Mouse (Mus musculus): ENCODE results near the gene Dppa1. TPM values are rescaled to one million over a fixed set of nuclear protein-coding genes. Genes with fewer than 3 reads are reported as not detected.

Dppa1 gene
- total and polyA plus RNA-seq, 2 experiments: not detected

GRCm38 (mm10) chr11:46571327-46571726 is 57.7 kb downstream of the Dppa1 start, which contains the start of gene BC053393:
Gene BC053393, plus strand, starts transcription at chr11:46571536.
- DNase-seq (ENCODE audit: extremely low read depth, low read depth, low spot score): no peak
- TF ChIP-seq CTCF (IDR thresholded peaks at IDR 0.05; ENCODE audit: low read depth, low read length) (no peak), POLR2A (IDR thresholded peaks at IDR 0.05; ENCODE audit: extremely low read depth, insufficient read depth, low read length) (no peak)
- H3K27me3 ChIP-seq (ENCODE audit: control insufficient read depth, insufficient read depth, low read length): no peaks in the 10 kb centered on the region
- H3K79me2 ChIP-seq (ENCODE audit: control insufficient read depth, insufficient read depth, low read length): no peaks in the 10 kb centered on the region
- H3K4me1 ChIP-seq (ENCODE audit: control insufficient read depth, insufficient read depth, low read length): no peaks in the 10 kb centered on the region
- 75% methylated on average over 1 of the region's 1 CpGs for WGBS
- H3K36me3 ChIP-seq (ENCODE audit: control insufficient read depth, insufficient read depth, low read length): no peaks in the 10 kb centered on the region
- H3K9ac ChIP-seq (ENCODE audit: low read depth, low read length): no peak within 1 kb of the TSS
- H3K27ac ChIP-seq (replicated peaks; ENCODE audit: insufficient read depth, low read depth, low read length): no peak within 1 kb of the TSS
- H3K4me3 ChIP-seq (ENCODE audit: insufficient read depth, low read depth, low read length): no peak within 1 kb of the TSS

GRCm38 (mm10) chr11:46569107-46569506 is 60.0 kb downstream of the Dppa1 start:
- DNase-seq (ENCODE audit: extremely low read depth, low read depth, low spot score): no peak
- H3K9ac ChIP-seq (ENCODE audit: low read depth, low read length): no peak overlapping the region
- H3K27ac ChIP-seq (replicated peaks; ENCODE audit: insufficient read depth, low read depth, low read length): no peak overlapping the region
- H3K27me3 ChIP-seq (ENCODE audit: control insufficient read depth, insufficient read depth, low read length): no peaks in the 10 kb centered on the region
- 91% methylated on average over 1 of the region's 1 CpGs for WGBS
- H3K79me2 ChIP-seq (ENCODE audit: control insufficient read depth, insufficient read depth, low read length): no peaks in the 10 kb centered on the region
- H3K36me3 ChIP-seq (ENCODE audit: control insufficient read depth, insufficient read depth, low read length): no peaks in the 10 kb centered on the region
- peaks cover 7% of the 10 kb centered on the region for H3K4me1 ChIP-seq (ENCODE audit: control insufficient read depth, insufficient read depth, low read length)
- TF ChIP-seq CTCF (IDR thresholded peaks at IDR 0.05; ENCODE audit: low read depth, low read length) (no peak), POLR2A (IDR thresholded peaks at IDR 0.05; ENCODE audit: extremely low read depth, insufficient read depth, low read length) (no peak)
- H3K4me3 ChIP-seq (ENCODE audit: insufficient read depth, low read depth, low read length): no peak overlapping the region

- Histone ChIP-seq H3K4me1 (ENCODE audit: control insufficient read depth, insufficient read depth, low read length) (peaks cover 10% of the 10 kb centered on the region), H3K27ac (replicated peaks; ENCODE audit: insufficient read depth, low read depth, low read length) (no peak overlapping the region), H3K27me3 (ENCODE audit: control insufficient read depth, insufficient read depth, low read length) (no peaks in the 10 kb centered on the region), H3K9ac (ENCODE audit: low read depth, low read length) (no peak overlapping the region), H3K79me2 (ENCODE audit: control insufficient read depth, insufficient read depth, low read length) (no peaks in the 10 kb centered on the region), H3K36me3 (ENCODE audit: control insufficient read depth, insufficient read depth, low read length) (no peaks in the 10 kb centered on the region), H3K4me3 (ENCODE audit: insufficient read depth, low read depth, low read length) (no peak overlapping the region)
- DNase-seq (ENCODE audit: extremely low read depth, low read depth, low spot score): no peak
- TF ChIP-seq CTCF (IDR thresholded peaks at IDR 0.05; ENCODE audit: low read depth, low read length): no peak
- no peak for TF ChIP-seq POLR2A (IDR thresholded peaks at IDR 0.05; ENCODE audit: extremely low read depth, insufficient read depth, low read length)
- WGBS: 95% methylated on average over 2 of the region's 2 CpGs
Observed at GRCm38 (mm10) chr11:46565967-46566366, 63.1 kb downstream of the Dppa1 start.

- Histone ChIP-seq H3K9ac (ENCODE audit: low read depth, low read length) (no peak overlapping the region), H3K27me3 (ENCODE audit: control insufficient read depth, insufficient read depth, low read length) (no peaks in the 10 kb centered on the region), H3K27ac (replicated peaks; ENCODE audit: insufficient read depth, low read depth, low read length) (no peak overlapping the region), H3K4me3 (ENCODE audit: insufficient read depth, low read depth, low read length) (no peak overlapping the region), H3K79me2 (ENCODE audit: control insufficient read depth, insufficient read depth, low read length) (no peaks in the 10 kb centered on the region), H3K36me3 (ENCODE audit: control insufficient read depth, insufficient read depth, low read length) (no peaks in the 10 kb centered on the region), H3K4me1 (ENCODE audit: control insufficient read depth, insufficient read depth, low read length) (peaks cover 10% of the 10 kb centered on the region)
- TF ChIP-seq POLR2A (IDR thresholded peaks at IDR 0.05; ENCODE audit: extremely low read depth, insufficient read depth, low read length) (no peak), CTCF (IDR thresholded peaks at IDR 0.05; ENCODE audit: low read depth, low read length) (no peak)
- WGBS: 12% methylated on average over 1 of the region's 1 CpGs
- DNase-seq (ENCODE audit: extremely low read depth, low read depth, low spot score): peak; percentile 92
Observed at GRCm38 (mm10) chr11:46564671-46565070, 64.4 kb downstream of the Dppa1 start.

- TF ChIP-seq CTCF (IDR thresholded peaks at IDR 0.05; ENCODE audit: low read depth, low read length): no peak
- no peak overlapping the region for H3K4me3 ChIP-seq (ENCODE audit: insufficient read depth, low read depth, low read length)
- no peak for DNase-seq (ENCODE audit: extremely low read depth, low read depth, low spot score)
- H3K36me3 ChIP-seq (ENCODE audit: control insufficient read depth, insufficient read depth, low read length): no peaks in the 10 kb centered on the region
- H3K9ac ChIP-seq (ENCODE audit: low read depth, low read length): no peak overlapping the region
- peaks cover 10% of the 10 kb centered on the region for H3K4me1 ChIP-seq (ENCODE audit: control insufficient read depth, insufficient read depth, low read length)
- no peaks in the 10 kb centered on the region for H3K27me3 ChIP-seq (ENCODE audit: control insufficient read depth, insufficient read depth, low read length)
- WGBS: 90% methylated on average over 4 of the region's 4 CpGs
- no peaks in the 10 kb centered on the region for H3K79me2 ChIP-seq (ENCODE audit: control insufficient read depth, insufficient read depth, low read length)
- H3K27ac ChIP-seq (replicated peaks; ENCODE audit: insufficient read depth, low read depth, low read length): no peak overlapping the region
Observed at GRCm38 (mm10) chr11:46561096-46561495, 68.0 kb downstream of the Dppa1 start.

Other genes with a start within 250 kb of the Dppa1 start
- gene Itk, start 239.7 kb downstream of the Dppa1 start, total RNA-seq (2014; rRNA removed): 0.27 and 0.46 TPM in 2 replicates
- 0.22 and 0.24 TPM in 2 replicates for gene Itk, start 239.7 kb downstream of the Dppa1 start, polyA plus RNA-seq (2012; rRNA removed)
- not detected in 2 replicates for gene Fam71b, start 232.7 kb downstream of the Dppa1 start, total RNA-seq (2014; rRNA removed)
- not detected in 2 replicates for gene Fam71b, start 232.7 kb downstream of the Dppa1 start, polyA plus RNA-seq (2012; rRNA removed)
- 12.0 and 14.8 TPM in 2 replicates for gene Med7, start 192.3 kb downstream of the Dppa1 start, total RNA-seq (2014; rRNA removed)
- 9.1 and 14.7 TPM in 2 replicates for gene Med7, start 192.3 kb downstream of the Dppa1 start, polyA plus RNA-seq (2012; rRNA removed)
- gene Havcr2, start 174.3 kb downstream of the Dppa1 start, total RNA-seq (2014; rRNA removed): 0.18 and 0.27 TPM in 2 replicates
- gene Havcr2, start 174.3 kb downstream of the Dppa1 start, polyA plus RNA-seq (2012; rRNA removed): 0.02 TPM in 1 of 2 replicates, not detected in the other
- not detected in 2 replicates for gene Gm12169, start 105.0 kb downstream of the Dppa1 start, total RNA-seq (2014; rRNA removed)
- gene Gm12169, start 105.0 kb downstream of the Dppa1 start, polyA plus RNA-seq (2012; rRNA removed): not detected in 2 replicates
- not detected in 2 replicates for gene BC053393, start 57.7 kb downstream of the Dppa1 start, total RNA-seq (2014; rRNA removed)
- gene BC053393, start 57.7 kb downstream of the Dppa1 start, polyA plus RNA-seq (2012; rRNA removed): not detected in 2 replicates
- 92.8 and 119 TPM in 2 replicates for gene Timd2, start 77.8 kb upstream of the Dppa1 start, total RNA-seq (2014; rRNA removed)
- 134 and 163 TPM in 2 replicates for gene Timd2, start 77.8 kb upstream of the Dppa1 start, polyA plus RNA-seq (2012; rRNA removed)
- 0.09 and 0.27 TPM in 2 replicates for gene Havcr1, start 105.8 kb upstream of the Dppa1 start, total RNA-seq (2014; rRNA removed)
- 0.06 TPM in 1 of 2 replicates, not detected in the other for gene Havcr1, start 105.8 kb upstream of the Dppa1 start, polyA plus RNA-seq (2012; rRNA removed)
- gene Timd4, start 181.5 kb upstream of the Dppa1 start, total RNA-seq (2014; rRNA removed): 5.3 and 5.4 TPM in 2 replicates
- 1.8 and 3.0 TPM in 2 replicates for gene Timd4, start 181.5 kb upstream of the Dppa1 start, polyA plus RNA-seq (2012; rRNA removed)

Measured in liver, adult 2 months (tissue).